Mouse (Mus musculus): ENCODE results near the gene Rhox2e.
"Not testable (repeated sequence)": the region's sequence is repeated elsewhere in the genome, so short reads cannot be mapped to it uniquely, and the experiment has no call there.

DNA sequence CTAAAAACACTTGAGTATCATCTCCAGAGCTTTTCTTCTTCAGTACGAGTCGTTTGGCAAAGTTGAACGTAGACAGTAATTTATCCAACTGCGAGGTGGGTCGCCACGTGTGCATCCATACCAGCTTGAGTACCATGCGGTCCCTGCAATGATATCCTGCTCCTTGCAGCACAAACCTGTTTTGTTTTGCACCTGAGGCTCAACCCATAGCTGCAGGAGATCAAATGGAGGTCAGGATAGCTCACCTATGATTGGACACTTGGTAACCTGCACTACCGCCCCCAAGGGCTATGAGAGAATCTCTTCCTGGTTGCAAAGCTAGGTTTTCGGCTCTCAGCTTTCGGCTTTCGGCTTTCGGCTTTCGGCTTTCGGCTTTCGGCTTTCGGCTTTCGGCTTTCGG, 26.9 kb downstream of the Rhox2e start, which contains the start of gene Rhox4e:
- TF ChIP-seq CTCF (conservative IDR thresholded peaks at IDR 0.05; ENCODE audit: low read length); POU5F1 (IDR thresholded peaks at IDR 0.05; ENCODE audit: borderline replicate concordance, low read length): not testable (repeated sequence)
